Mouse (Mus musculus) ES-E14 (cell line): ENCODE results near the gene Rptor.

Source experiments
- MAFK ChIP-seq: IDR thresholded peaks from 2 replicates; pipeline ENCODE4 v1.6.1; 2014; ENCODE audit warnings: mild to moderate bottlenecking, low read depth, low read length, inconsistent platforms; ENCODE audit not compliant: insufficient read depth
- ZNF384 ChIP-seq: IDR thresholded peaks from 2 replicates; pipeline ENCODE4 v1.6.1; 2012; ENCODE audit warnings: low read depth, low read length, inconsistent platforms

GRCm38 (mm10) chr11:119682285-119682684, 79.6 kb downstream of the Rptor start:
- TF ChIP-seq ZNF384, result no peak
- no peak for TF ChIP-seq MAFK
